Mouse (Mus musculus): ENCODE measurements around the gene Ulk3. TPM values are rescaled to one million over a fixed set of nuclear protein-coding genes. Genes with fewer than 3 reads are reported as not detected.
A peak's percentile ranks its signal among the peaks of the same experiment; 100 is the strongest.

Gene Ulk3
- polyA plus RNA-seq, 1 experiment from 2014 or later: 8.6 TPM

GRCm38 (mm10) chr9:57601353-57601706 is 12.1 kb downstream of the Ulk3 start:
- DNase-seq (ENCODE audit: low spot score): no peak
- 82% methylated on average over 2 of the region's 2 CpGs for whole genome bisulfite sequencing
- Histone ChIP-seq H3K9me3 (ENCODE audit: control insufficient read depth, low read length) (no peaks in the 10 kb centered on the region), H3K27ac (ENCODE audit: low read depth, low read length) (no peak overlapping the region), H3K36me3 (ENCODE audit: control insufficient read depth, insufficient read depth, low read length) (no peaks in the 10 kb centered on the region), H3K4me3 (ENCODE audit: low read depth, low read length) (no peak overlapping the region), H3K9ac (ENCODE audit: low read depth, low read length) (no peak overlapping the region), H3K4me1 (replicated peaks; ENCODE audit: control insufficient read depth, insufficient read depth, low read length) (peaks cover 7% of the 10 kb centered on the region; the same call in 1 of the 2 replicates), H3K4me2 (replicated peaks; ENCODE audit: low read depth, low read length) (no peak overlapping the region), H3K27me3 (ENCODE audit: control insufficient read depth, insufficient read depth, low read length) (no peaks in the 10 kb centered on the region; the same call in 1 of the 2 replicates)
- no peak for ATAC-seq (ENCODE audit: low FRiP score)

GRCm38 (mm10) chr9:57602098-57602497 is 12.8 kb downstream of the Ulk3 start:
- peaks cover 8% of the 10 kb centered on the region for H3K4me1 ChIP-seq (replicated peaks; ENCODE audit: control insufficient read depth, insufficient read depth, low read length)
- ATAC-seq (ENCODE audit: low FRiP score) (no peak), DNase-seq (ENCODE audit: low spot score) (no peak)
- no peaks in the 10 kb centered on the region; the same call in 1 of the 2 replicates for H3K27me3 ChIP-seq (ENCODE audit: control insufficient read depth, insufficient read depth, low read length)
- H3K4me2 ChIP-seq (replicated peaks; ENCODE audit: low read depth, low read length): no peak overlapping the region
- H3K36me3 ChIP-seq (ENCODE audit: control insufficient read depth, insufficient read depth, low read length): no peaks in the 10 kb centered on the region
- no peak overlapping the region for H3K9ac ChIP-seq (ENCODE audit: low read depth, low read length)
- H3K9me3 ChIP-seq (ENCODE audit: control insufficient read depth, low read length): no peaks in the 10 kb centered on the region
- 68% methylated on average over 8 of the region's 8 CpGs for WGBS
- H3K4me3 ChIP-seq (ENCODE audit: low read depth, low read length): no peak overlapping the region
- no peak overlapping the region for H3K27ac ChIP-seq (ENCODE audit: low read depth, low read length)

- H3K4me2 ChIP-seq (replicated peaks; ENCODE audit: low read depth, low read length): no peak overlapping the region
- H3K9ac ChIP-seq (ENCODE audit: low read depth, low read length): no peak overlapping the region
- H3K9me3 ChIP-seq (ENCODE audit: control insufficient read depth, low read length): no peaks in the 10 kb centered on the region
- H3K4me3 ChIP-seq (ENCODE audit: low read depth, low read length): no peak overlapping the region
- H3K36me3 ChIP-seq (ENCODE audit: control insufficient read depth, insufficient read depth, low read length): no peaks in the 10 kb centered on the region
- 78% methylated on average over 4 of the region's 4 CpGs for WGBS
- H3K27me3 ChIP-seq (ENCODE audit: control insufficient read depth, insufficient read depth, low read length): peaks cover 2% of the 10 kb centered on the region; the same call in 1 of the 2 replicates
- ATAC-seq (ENCODE audit: low FRiP score) (no peak), DNase-seq (ENCODE audit: low spot score) (no peak)
- H3K4me1 ChIP-seq (replicated peaks; ENCODE audit: control insufficient read depth, insufficient read depth, low read length): peaks cover 5% of the 10 kb centered on the region
- no peak overlapping the region for H3K27ac ChIP-seq (ENCODE audit: low read depth, low read length)
These were observed 15.6 kb downstream of the Ulk3 start for GRCm38 (mm10) chr9:57604875-57605274.

GRCm38 (mm10) chr9:57605503-57605902 is 16.3 kb downstream of the Ulk3 start:
- no peak overlapping the region for H3K4me2 ChIP-seq (replicated peaks; ENCODE audit: low read depth, low read length)
- ATAC-seq (ENCODE audit: low FRiP score) (no peak), DNase-seq (ENCODE audit: low spot score) (no peak)
- H3K27me3 ChIP-seq (ENCODE audit: control insufficient read depth, insufficient read depth, low read length): peaks cover 2% of the 10 kb centered on the region; the same call in 1 of the 2 replicates
- no peaks in the 10 kb centered on the region for H3K9me3 ChIP-seq (ENCODE audit: control insufficient read depth, low read length)
- WGBS: 16% methylated on average over 9 of the region's 9 CpGs
- H3K36me3 ChIP-seq (ENCODE audit: control insufficient read depth, insufficient read depth, low read length): no peaks in the 10 kb centered on the region
- peaks cover 4% of the 10 kb centered on the region for H3K4me1 ChIP-seq (replicated peaks; ENCODE audit: control insufficient read depth, insufficient read depth, low read length)
- no peak overlapping the region for H3K4me3 ChIP-seq (ENCODE audit: low read depth, low read length)
- H3K9ac ChIP-seq (ENCODE audit: low read depth, low read length): no peak overlapping the region
- H3K27ac ChIP-seq (ENCODE audit: low read depth, low read length): no peak overlapping the region

- ATAC-seq (ENCODE audit: low FRiP score): no peak
- H3K27me3 ChIP-seq (ENCODE audit: control insufficient read depth, insufficient read depth, low read length): peaks cover 2% of the 10 kb centered on the region; the same call in 1 of the 2 replicates
- H3K36me3 ChIP-seq (ENCODE audit: control insufficient read depth, insufficient read depth, low read length): no peaks in the 10 kb centered on the region
- no peak within 1 kb of the TSS for H3K4me3 ChIP-seq (ENCODE audit: low read depth, low read length)
- no peak within 1 kb of the TSS for H3K9ac ChIP-seq (ENCODE audit: low read depth, low read length)
- H3K4me1 ChIP-seq (replicated peaks; ENCODE audit: control insufficient read depth, insufficient read depth, low read length): peaks cover 3% of the 10 kb centered on the region
- WGBS: 8% methylated on average over 24 of the region's 24 CpGs
- H3K4me2 ChIP-seq (replicated peaks; ENCODE audit: low read depth, low read length): peak within 1 kb of the TSS; percentile 8; the same call in 1 of the 2 replicates
- peak; percentile 71 for DNase-seq (ENCODE audit: low spot score)
- no peaks in the 10 kb centered on the region for H3K9me3 ChIP-seq (ENCODE audit: control insufficient read depth, low read length)
- H3K27ac ChIP-seq (ENCODE audit: low read depth, low read length): no peak within 1 kb of the TSS
These were observed 17.0 kb downstream of the Ulk3 start, which contains the start of gene Cplx3 for GRCm38 (mm10) chr9:57606139-57606851. Gene Cplx3, minus strand, starts transcription at chr9:57606281.

- H3K27me3 ChIP-seq (ENCODE audit: control insufficient read depth, insufficient read depth, low read length): peaks cover 2% of the 10 kb centered on the region; the same call in 1 of the 2 replicates
- no peak for ATAC-seq (ENCODE audit: low FRiP score)
- no peak overlapping the region for H3K4me3 ChIP-seq (ENCODE audit: low read depth, low read length)
- no peaks in the 10 kb centered on the region for H3K9me3 ChIP-seq (ENCODE audit: control insufficient read depth, low read length)
- no peak for DNase-seq (ENCODE audit: low spot score)
- no peak overlapping the region for H3K27ac ChIP-seq (ENCODE audit: low read depth, low read length)
- no peak overlapping the region for H3K4me2 ChIP-seq (replicated peaks; ENCODE audit: low read depth, low read length)
- H3K36me3 ChIP-seq (ENCODE audit: control insufficient read depth, insufficient read depth, low read length): no peaks in the 10 kb centered on the region
- H3K9ac ChIP-seq (ENCODE audit: low read depth, low read length): no peak overlapping the region
- H3K4me1 ChIP-seq (replicated peaks; ENCODE audit: control insufficient read depth, insufficient read depth, low read length): peaks cover 3% of the 10 kb centered on the region
- 67% methylated on average over 3 of the region's 3 CpGs for WGBS
These were observed 20.6 kb downstream of the Ulk3 start for GRCm38 (mm10) chr9:57609803-57610202.

- Histone ChIP-seq H3K4me2 (replicated peaks; ENCODE audit: low read depth, low read length) (no peak overlapping the region), H3K4me1 (replicated peaks; ENCODE audit: control insufficient read depth, insufficient read depth, low read length) (peaks cover 3% of the 10 kb centered on the region), H3K9me3 (ENCODE audit: control insufficient read depth, low read length) (no peaks in the 10 kb centered on the region), H3K36me3 (ENCODE audit: control insufficient read depth, insufficient read depth, low read length) (no peaks in the 10 kb centered on the region), H3K9ac (ENCODE audit: low read depth, low read length) (no peak overlapping the region), H3K27me3 (ENCODE audit: control insufficient read depth, insufficient read depth, low read length) (peaks cover 2% of the 10 kb centered on the region; the same call in 1 of the 2 replicates), H3K27ac (ENCODE audit: low read depth, low read length) (no peak overlapping the region), H3K4me3 (ENCODE audit: low read depth, low read length) (no peak overlapping the region)
- DNase-seq (ENCODE audit: low spot score) (no peak), ATAC-seq (ENCODE audit: low FRiP score) (no peak)
- WGBS: 55% methylated on average over 3 of the region's 3 CpGs
These were observed 21.1 kb downstream of the Ulk3 start for GRCm38 (mm10) chr9:57610359-57610826.

GRCm38 (mm10) chr9:57612587-57612986 is 23.3 kb downstream of the Ulk3 start:
- no peak overlapping the region for H3K4me3 ChIP-seq (ENCODE audit: low read depth, low read length)
- H3K4me1 ChIP-seq (replicated peaks; ENCODE audit: control insufficient read depth, insufficient read depth, low read length): no peaks in the 10 kb centered on the region
- H3K9me3 ChIP-seq (ENCODE audit: control insufficient read depth, low read length): no peaks in the 10 kb centered on the region
- H3K36me3 ChIP-seq (ENCODE audit: control insufficient read depth, insufficient read depth, low read length): no peaks in the 10 kb centered on the region
- no peak for ATAC-seq (ENCODE audit: low FRiP score)
- no peak overlapping the region for H3K27ac ChIP-seq (ENCODE audit: low read depth, low read length)
- no peak overlapping the region for H3K9ac ChIP-seq (ENCODE audit: low read depth, low read length)
- H3K27me3 ChIP-seq (ENCODE audit: control insufficient read depth, insufficient read depth, low read length): 0 out of 2 replicates have a peak, but pooled peaks cover 2% of the 10 kb centered on the region
- WGBS: 84% methylated on average over 7 of the region's 7 CpGs
- no peak for DNase-seq (ENCODE audit: low spot score)
- no peak overlapping the region for H3K4me2 ChIP-seq (replicated peaks; ENCODE audit: low read depth, low read length)

GRCm38 (mm10) chr9:57613975-57614374 is 24.7 kb downstream of the Ulk3 start:
- Histone ChIP-seq H3K27ac (ENCODE audit: low read depth, low read length) (no peak overlapping the region), H3K27me3 (ENCODE audit: control insufficient read depth, insufficient read depth, low read length) (no peaks in the 10 kb centered on the region), H3K4me1 (replicated peaks; ENCODE audit: control insufficient read depth, insufficient read depth, low read length) (no peaks in the 10 kb centered on the region), H3K36me3 (ENCODE audit: control insufficient read depth, insufficient read depth, low read length) (no peaks in the 10 kb centered on the region), H3K4me3 (ENCODE audit: low read depth, low read length) (no peak overlapping the region), H3K9me3 (ENCODE audit: control insufficient read depth, low read length) (no peaks in the 10 kb centered on the region), H3K9ac (ENCODE audit: low read depth, low read length) (no peak overlapping the region), H3K4me2 (replicated peaks; ENCODE audit: low read depth, low read length) (no peak overlapping the region)
- 73% methylated on average over 7 of the region's 7 CpGs for WGBS
- ATAC-seq (ENCODE audit: low FRiP score): no peak
- DNase-seq (ENCODE audit: low spot score): no peak
